Mouse (Mus musculus): ENCODE measurements around the gene Mlkl. TPM values are rescaled to one million over a fixed set of nuclear protein-coding genes. Genes with fewer than 3 reads are reported as not detected.

The Mlkl gene
- 1.5 and 1.6 TPM in 2 replicates for polyA plus RNA-seq (2015; fragmentation: Nextera tagmentation; extraction: Ambion mirVana)

- no peak within 1 kb of the TSS for H3K27ac ChIP-seq
- H3K36me3 ChIP-seq: no peaks in the 10 kb centered on the region
- peak within 1 kb of the TSS; percentile 83 for H3K4me2 ChIP-seq
These were observed at the start of gene Mlkl for GRCm38 (mm10) chr8:111337890-111338347. Mlkl (minus strand) TSS chr8:111338177.

GRCm38 (mm10) chr8:111385915-111386314, 47.9 kb upstream of the Mlkl start:
- no peak overlapping the region for H3K4me2 ChIP-seq
- WGBS: 62% methylated on average over 9 of the region's 9 CpGs
- no peak for ATAC-seq (ENCODE audit: insufficient number of reproducible peaks, low FRiP score, low TSS enrichment, low read depth)
- H3K4me3 ChIP-seq: no peak overlapping the region
- H3K36me3 ChIP-seq: no peaks in the 10 kb centered on the region
- H3K27me3 ChIP-seq: peaks cover 30% of the 10 kb centered on the region
- no peaks in the 10 kb centered on the region for H3K9me3 ChIP-seq
- H3K9ac ChIP-seq: no peak overlapping the region
- no peaks in the 10 kb centered on the region for H3K4me1 ChIP-seq
- H3K27ac ChIP-seq: no peak overlapping the region

More at GRCm38 (mm10) chr8:111337890-111338347, at the start of gene Mlkl:
- ATAC-seq (ENCODE audit: insufficient number of reproducible peaks, low FRiP score, low TSS enrichment, low read depth): no peak
- H3K4me1 ChIP-seq: 0 out of 2 replicates have a peak, but pooled peaks cover 8% of the 10 kb centered on the region
- peaks cover 36% of the 10 kb centered on the region for H3K27me3 ChIP-seq
- H3K4me3 ChIP-seq: peak within 1 kb of the TSS; percentile 44
- H3K9me3 ChIP-seq: no peaks in the 10 kb centered on the region
- WGBS: under 1% methylated on average over 29 of the region's 29 CpGs
- H3K9ac ChIP-seq: no peak within 1 kb of the TSS; the same call in 1 of the 2 replicates

GRCm38 (mm10) chr8:111384628-111385027, 46.7 kb upstream of the Mlkl start:
- H3K36me3 ChIP-seq: no peaks in the 10 kb centered on the region

GRCm38 (mm10) chr8:111375192-111375591, 37.2 kb upstream of the Mlkl start:
- no peak for ATAC-seq (ENCODE audit: insufficient number of reproducible peaks, low FRiP score, low TSS enrichment, low read depth)
- no peak overlapping the region for H3K27ac ChIP-seq
- H3K4me3 ChIP-seq: no peak overlapping the region
- WGBS: 66% methylated on average over 6 of the region's 6 CpGs
- no peaks in the 10 kb centered on the region for H3K36me3 ChIP-seq
- H3K27me3 ChIP-seq: no peaks in the 10 kb centered on the region
- H3K9me3 ChIP-seq: no peaks in the 10 kb centered on the region
- no peaks in the 10 kb centered on the region for H3K4me1 ChIP-seq
- H3K4me2 ChIP-seq: no peak overlapping the region
- H3K9ac ChIP-seq: no peak overlapping the region

More at GRCm38 (mm10) chr8:111384628-111385027, 46.7 kb upstream of the Mlkl start:
- no peak for ATAC-seq (ENCODE audit: insufficient number of reproducible peaks, low FRiP score, low TSS enrichment, low read depth)
- Histone ChIP-seq H3K4me3 (no peak overlapping the region), H3K9me3 (no peaks in the 10 kb centered on the region), H3K27me3 (peaks cover 19% of the 10 kb centered on the region; the same call in 1 of the 2 replicates), H3K4me2 (no peak overlapping the region), H3K4me1 (no peaks in the 10 kb centered on the region), H3K27ac (no peak overlapping the region), H3K9ac (no peak overlapping the region)
- WGBS: 55% methylated on average over 2 of the region's 2 CpGs

- Histone ChIP-seq H3K4me2 (no peak overlapping the region), H3K36me3 (no peaks in the 10 kb centered on the region), H3K27me3 (0 out of 2 replicates have a peak, but pooled peaks cover 4% of the 10 kb centered on the region), H3K4me3 (no peak overlapping the region), H3K9ac (no peak overlapping the region), H3K9me3 (no peaks in the 10 kb centered on the region), H3K4me1 (0 out of 2 replicates have a peak, but pooled peaks cover 3% of the 10 kb centered on the region), H3K27ac (no peak overlapping the region)
- ATAC-seq (ENCODE audit: insufficient number of reproducible peaks, low FRiP score, low TSS enrichment, low read depth): no peak
- 79% methylated on average over 9 of the region's 9 CpGs for WGBS
These were observed 31.7 kb upstream of the Mlkl start for GRCm38 (mm10) chr8:111369711-111370110.

- H3K9ac ChIP-seq: no peak overlapping the region
- 0 out of 2 replicates have a peak, but pooled peaks cover 4% of the 10 kb centered on the region for H3K27me3 ChIP-seq
- ATAC-seq (ENCODE audit: insufficient number of reproducible peaks, low FRiP score, low TSS enrichment, low read depth): no peak
- H3K4me3 ChIP-seq: no peak overlapping the region
- no peak overlapping the region for H3K4me2 ChIP-seq
- H3K9me3 ChIP-seq: no peaks in the 10 kb centered on the region
- no peaks in the 10 kb centered on the region for H3K36me3 ChIP-seq
- H3K4me1 ChIP-seq: 0 out of 2 replicates have a peak, but pooled peaks cover 3% of the 10 kb centered on the region
- no peak overlapping the region for H3K27ac ChIP-seq
- WGBS: 79% methylated on average over 8 of the region's 8 CpGs
These were observed 29.4 kb upstream of the Mlkl start for GRCm38 (mm10) chr8:111367350-111367749.

- Histone ChIP-seq H3K27ac (no peak overlapping the region), H3K36me3 (no peaks in the 10 kb centered on the region), H3K4me2 (no peak overlapping the region), H3K9ac (no peak overlapping the region), H3K9me3 (no peaks in the 10 kb centered on the region), H3K4me3 (no peak overlapping the region), H3K27me3 (0 out of 2 replicates have a peak, but pooled peaks cover 4% of the 10 kb centered on the region), H3K4me1 (0 out of 2 replicates have a peak, but pooled peaks cover 3% of the 10 kb centered on the region)
- WGBS: 39% methylated on average over 14 of the region's 14 CpGs
- ATAC-seq (ENCODE audit: insufficient number of reproducible peaks, low FRiP score, low TSS enrichment, low read depth): no peak
These were observed 28.7 kb upstream of the Mlkl start for GRCm38 (mm10) chr8:111366610-111367234.

GRCm38 (mm10) chr8:111363489-111363888, 25.5 kb upstream of the Mlkl start:
- ATAC-seq (ENCODE audit: insufficient number of reproducible peaks, low FRiP score, low TSS enrichment, low read depth): no peak
- Histone ChIP-seq H3K9me3 (no peaks in the 10 kb centered on the region), H3K27me3 (0 out of 2 replicates have a peak, but pooled peaks cover 4% of the 10 kb centered on the region), H3K4me3 (no peak overlapping the region), H3K4me2 (no peak overlapping the region), H3K36me3 (no peaks in the 10 kb centered on the region), H3K4me1 (0 out of 2 replicates have a peak, but pooled peaks cover 3% of the 10 kb centered on the region), H3K9ac (no peak overlapping the region), H3K27ac (no peak overlapping the region)
- 79% methylated on average over 8 of the region's 8 CpGs for WGBS

- Histone ChIP-seq H3K27me3 (no peaks in the 10 kb centered on the region), H3K9ac (no peak overlapping the region), H3K27ac (no peak overlapping the region), H3K36me3 (no peaks in the 10 kb centered on the region), H3K4me2 (no peak overlapping the region), H3K4me1 (no peaks in the 10 kb centered on the region), H3K4me3 (no peak overlapping the region), H3K9me3 (no peaks in the 10 kb centered on the region)
- 56% methylated on average over 7 of the region's 7 CpGs for WGBS
- ATAC-seq (ENCODE audit: insufficient number of reproducible peaks, low FRiP score, low TSS enrichment, low read depth): no peak
These were observed 22.7 kb upstream of the Mlkl start for GRCm38 (mm10) chr8:111360579-111361209.

GRCm38 (mm10) chr8:111359936-111360335, 22.0 kb upstream of the Mlkl start:
- H3K4me2 ChIP-seq: no peak overlapping the region
- H3K4me1 ChIP-seq: no peaks in the 10 kb centered on the region
- H3K9me3 ChIP-seq: no peaks in the 10 kb centered on the region
- H3K27me3 ChIP-seq: no peaks in the 10 kb centered on the region
- H3K9ac ChIP-seq: no peak overlapping the region
- 63% methylated on average over 5 of the region's 5 CpGs for WGBS
- no peak overlapping the region for H3K4me3 ChIP-seq
- H3K36me3 ChIP-seq: no peaks in the 10 kb centered on the region
- no peak overlapping the region for H3K27ac ChIP-seq
- no peak for ATAC-seq (ENCODE audit: insufficient number of reproducible peaks, low FRiP score, low TSS enrichment, low read depth)

GRCm38 (mm10) chr8:111358905-111359304, 20.9 kb upstream of the Mlkl start:
- no peak overlapping the region for H3K27ac ChIP-seq
- no peak overlapping the region for H3K4me2 ChIP-seq
- no peaks in the 10 kb centered on the region for H3K9me3 ChIP-seq
- ATAC-seq (ENCODE audit: insufficient number of reproducible peaks, low FRiP score, low TSS enrichment, low read depth): no peak
- H3K4me1 ChIP-seq: no peaks in the 10 kb centered on the region
- no peaks in the 10 kb centered on the region for H3K36me3 ChIP-seq
- H3K4me3 ChIP-seq: no peak overlapping the region
- H3K27me3 ChIP-seq: no peaks in the 10 kb centered on the region
- WGBS: 60% methylated on average over 1 of the region's 1 CpGs
- no peak overlapping the region for H3K9ac ChIP-seq

- no peak overlapping the region for H3K27ac ChIP-seq
- no peaks in the 10 kb centered on the region for H3K4me1 ChIP-seq
- ATAC-seq (ENCODE audit: insufficient number of reproducible peaks, low FRiP score, low TSS enrichment, low read depth): no peak
- H3K4me2 ChIP-seq: no peak overlapping the region
- H3K4me3 ChIP-seq: no peak overlapping the region
- H3K9me3 ChIP-seq: no peaks in the 10 kb centered on the region
- 82% methylated on average over 4 of the region's 4 CpGs for WGBS
- H3K36me3 ChIP-seq: no peaks in the 10 kb centered on the region
- H3K27me3 ChIP-seq: no peaks in the 10 kb centered on the region
- H3K9ac ChIP-seq: no peak overlapping the region
These were observed 19.5 kb upstream of the Mlkl start for GRCm38 (mm10) chr8:111357433-111357832.

All from limb, embryonic 15.5 days (tissue).